Mouse (Mus musculus) hindbrain, embryonic 11.5 days (tissue): ENCODE measurements around the gene Mtmr4. TPM values are rescaled to one million over a fixed set of nuclear protein-coding genes. Genes with fewer than 3 reads are reported as not detected.

Experiments used
- ATAC-seq: fragments of 200-750 bp; cut with Nextera tagmentation; 2 replicates; pipeline ENCODE4 v1.8.0; 2017; ENCODE audit warnings: mild to moderate bottlenecking, moderate TSS enrichment, moderate library complexity; ENCODE audit not compliant: low FRiP score
- DNase-seq: peaks from one replicate; pipeline ENCODE4 v3.0.0-alpha.2; 2015; ENCODE audit warnings: low spot score
- H3K27ac ChIP-seq: fragments of 300-500 bp; sonication (generic); 2 replicates; pipeline ENCODE4 v1.5.1; 2014; ENCODE audit warnings: mild to moderate bottlenecking, low read depth, low read length
- H3K27me3 ChIP-seq: fragments of 300-500 bp; sonication (generic); 2 replicates; pipeline ENCODE4 v1.6.1; 2014; ENCODE audit warnings: mild to moderate bottlenecking, low read length, moderate library complexity, mixed read lengths; ENCODE audit not compliant: control insufficient read depth, insufficient read depth
- H3K36me3 ChIP-seq: fragments of 300-500 bp; sonication (generic); 2 replicates; pipeline ENCODE4 v1.6.1; 2014; ENCODE audit warnings: mild to moderate bottlenecking, low read length, moderate library complexity, mixed read lengths; ENCODE audit not compliant: control insufficient read depth, insufficient read depth
- H3K4me1 ChIP-seq: fragments of 300-500 bp; sonication (generic); replicated peaks from 2 replicates; pipeline ENCODE4 v1.6.1; 2014; ENCODE audit warnings: low read length, mixed read lengths; ENCODE audit not compliant: control insufficient read depth, insufficient read depth
- H3K4me2 ChIP-seq: fragments of 300-500 bp; sonication (generic); replicated peaks from 2 replicates; pipeline ENCODE4 v1.6.1; 2014; ENCODE audit warnings: mild to moderate bottlenecking, low read depth, low read length
- H3K4me3 ChIP-seq: fragments of 300-500 bp; sonication (generic); 2 replicates; pipeline ENCODE4 v1.5.1; 2014; ENCODE audit warnings: low read depth, low read length
- H3K9ac ChIP-seq: fragments of 300-500 bp; sonication (generic); 2 replicates; pipeline ENCODE4 v1.6.1; 2014; ENCODE audit warnings: low read depth, low read length
- H3K9me3 ChIP-seq: fragments of 300-500 bp; sonication (generic); 2 replicates; pipeline ENCODE4 v1.6.1; 2016; ENCODE audit warnings: low read length; ENCODE audit not compliant: control insufficient read depth
- WGBS: fragments of 180-500 bp; shearing (Covaris S2); extraction: QIAGEN DNeasy Blood & Tissue Kit; methylation state at CpG from one replicate; pipeline ENCODE4 v1.1.7; 2014; 5-methylcytosine and 5-hydroxymethylcytosine counted together
- polyA plus RNA-seq: library from polyadenylated mRNA; unstranded; fragments of >200 nt; fragmentation: Nextera tagmentation; extraction: Ambion mirVana; gene quantifications from 2 replicates; pipeline ENCODE4 v1.2.1, GENCODE M21; 2014

Mtmr4 gene
- polyA plus RNA-seq, 1 experiment from 2014 or later, result 63.2 TPM

GRCm38 (mm10) chr11:87568255-87568953, 23.6 kb upstream of the Mtmr4 start, which contains the start of gene Sept4:
TSS of gene Sept4 (plus strand) at chr11:87568903.
- Histone ChIP-seq H3K4me1 (no peaks in the 10 kb centered on the region), H3K9ac (no peak within 1 kb of the TSS), H3K27ac (no peak within 1 kb of the TSS), H3K9me3 (no peaks in the 10 kb centered on the region), H3K36me3 (no peaks in the 10 kb centered on the region), H3K27me3 (no peaks in the 10 kb centered on the region), H3K4me2 (no peak within 1 kb of the TSS), H3K4me3 (no peak within 1 kb of the TSS)
- no peak for DNase-seq
- no peak for ATAC-seq
- 83% methylated on average over 7 of the region's 7 CpGs for WGBS

GRCm38 (mm10) chr11:87570743-87571142, 21.2 kb upstream of the Mtmr4 start:
- Histone ChIP-seq H3K27ac (no peak overlapping the region), H3K36me3 (no peaks in the 10 kb centered on the region), H3K9ac (no peak overlapping the region), H3K4me2 (no peak overlapping the region), H3K4me1 (no peaks in the 10 kb centered on the region), H3K9me3 (no peaks in the 10 kb centered on the region), H3K4me3 (no peak overlapping the region), H3K27me3 (no peaks in the 10 kb centered on the region)
- DNase-seq (no peak), ATAC-seq (no peak)
- 69% methylated on average over 5 of the region's 5 CpGs for WGBS

- Histone ChIP-seq H3K4me3 (no peak overlapping the region), H3K9ac (no peak overlapping the region), H3K4me1 (no peaks in the 10 kb centered on the region), H3K9me3 (no peaks in the 10 kb centered on the region), H3K27ac (no peak overlapping the region), H3K27me3 (no peaks in the 10 kb centered on the region), H3K36me3 (no peaks in the 10 kb centered on the region), H3K4me2 (no peak overlapping the region)
- DNase-seq (no peak), ATAC-seq (no peak)
- 85% methylated on average over 1 of the region's 1 CpGs for WGBS
Observed at GRCm38 (mm10) chr11:87571361-87571950, 20.5 kb upstream of the Mtmr4 start.

- peaks cover 2% of the 10 kb centered on the region; the same call in 1 of the 2 replicates for H3K27me3 ChIP-seq
- H3K36me3 ChIP-seq, result no peaks in the 10 kb centered on the region
- H3K27ac ChIP-seq, result no peak overlapping the region
- ATAC-seq (no peak), DNase-seq (no peak)
- no peak overlapping the region for H3K9ac ChIP-seq
- no peaks in the 10 kb centered on the region for H3K9me3 ChIP-seq
- peaks cover 5% of the 10 kb centered on the region; the same call in 1 of the 2 replicates for H3K4me1 ChIP-seq
- no peak overlapping the region for H3K4me3 ChIP-seq
- H3K4me2 ChIP-seq, result no peak overlapping the region
- 82% methylated on average over 7 of the region's 7 CpGs for WGBS
Observed at GRCm38 (mm10) chr11:87573751-87574150, 18.2 kb upstream of the Mtmr4 start.

- H3K27ac ChIP-seq, result no peak overlapping the region
- DNase-seq, result peak; percentile 24
- no peaks in the 10 kb centered on the region for H3K36me3 ChIP-seq
- peaks cover 8% of the 10 kb centered on the region; the same call in 1 of the 2 replicates for H3K4me1 ChIP-seq
- no peak for ATAC-seq
- no peak overlapping the region for H3K9ac ChIP-seq
- 65% methylated on average over 21 of the region's 21 CpGs for WGBS
- H3K4me3 ChIP-seq, result no peak overlapping the region
- no peak overlapping the region for H3K4me2 ChIP-seq
- no peaks in the 10 kb centered on the region for H3K9me3 ChIP-seq
- H3K27me3 ChIP-seq, result peaks cover 2% of the 10 kb centered on the region; the same call in 1 of the 2 replicates
Observed at GRCm38 (mm10) chr11:87574520-87575180, 17.3 kb upstream of the Mtmr4 start.

- DNase-seq (no peak), ATAC-seq (no peak)
- H3K4me3 ChIP-seq, result peak overlapping the region; percentile 60
- H3K9ac ChIP-seq, result peak overlapping the region; percentile 72
- H3K36me3 ChIP-seq, result no peaks in the 10 kb centered on the region
- no peak overlapping the region for H3K27ac ChIP-seq
- H3K4me1 ChIP-seq, result peaks cover 8% of the 10 kb centered on the region; the same call in 1 of the 2 replicates
- peak overlapping the region; percentile 96 for H3K4me2 ChIP-seq
- 20% methylated on average over 6 of the region's 6 CpGs for WGBS
- H3K27me3 ChIP-seq, result peaks cover 2% of the 10 kb centered on the region; the same call in 1 of the 2 replicates
- H3K9me3 ChIP-seq, result no peaks in the 10 kb centered on the region
Observed at GRCm38 (mm10) chr11:87577601-87578248, 14.2 kb upstream of the Mtmr4 start.

GRCm38 (mm10) chr11:87578249-87578962, 13.6 kb upstream of the Mtmr4 start:
- Histone ChIP-seq H3K27ac (no peak overlapping the region), H3K4me3 (peak overlapping the region; percentile 60), H3K9ac (peak overlapping the region; percentile 72), H3K9me3 (no peaks in the 10 kb centered on the region), H3K4me1 (peaks cover 8% of the 10 kb centered on the region; the same call in 1 of the 2 replicates), H3K27me3 (peaks cover 2% of the 10 kb centered on the region; the same call in 1 of the 2 replicates), H3K4me2 (peak overlapping the region; percentile 96), H3K36me3 (no peaks in the 10 kb centered on the region)
- ATAC-seq, result peak; percentile 78
- WGBS, result under 1% methylated on average over 40 of the region's 40 CpGs
- peak; percentile 71 for DNase-seq
